In genomic region chr16:24218162-24218849, GRCm38 (mm10) we compare ENCODE assay signal across 11 mouse cellular contexts.
A peak's percentile ranks its signal among the peaks of the same experiment; 100 is the strongest.
DNase-seq lines count a peak whose midpoint lies in the region; ATAC-seq lines count a peak whose summit lies in the region.
"Had no signal": no experiment of that assay in that cellular context is flagged by ENCODE, and none has a peak within 500 bp of the region (broad histone marks: within the 10 kb centered on the region; RNA-seq: fewer than 3 reads in every experiment).

No protein-coding gene starts in this region.

- no peak overlapping the region for H3K4me3 ChIP-seq in embryonic facial prominence, embryonic 13.5 days
- H3K4me3 ChIP-seq in intestine, embryonic 15.5 days (replicated peaks) = no peak overlapping the region
- no peak overlapping the region for H3K4me3 ChIP-seq in neural tube, embryonic 12.5 days
- H3K4me3 ChIP-seq: erythroblast, embryonic 14.5 days had no signal

- H3K27ac ChIP-seq in embryonic facial prominence, embryonic 13.5 days = peak overlapping the region; percentile 2; the same call in 1 of the 2 replicates
- no peak overlapping the region for H3K27ac ChIP-seq in intestine, embryonic 15.5 days
- no peak overlapping the region for H3K27ac ChIP-seq in neural tube, embryonic 12.5 days

- no peaks in the 10 kb centered on the region for H3K36me3 ChIP-seq in embryonic facial prominence, embryonic 13.5 days
- H3K36me3 ChIP-seq in intestine, embryonic 15.5 days = no peaks in the 10 kb centered on the region
- H3K36me3 ChIP-seq in neural tube, embryonic 12.5 days = no peaks in the 10 kb centered on the region

- H3K9me3 ChIP-seq in embryonic facial prominence, embryonic 13.5 days = no peaks in the 10 kb centered on the region
- no peaks in the 10 kb centered on the region for H3K9me3 ChIP-seq in intestine, embryonic 15.5 days
- no peaks in the 10 kb centered on the region for H3K9me3 ChIP-seq in neural tube, embryonic 12.5 days

- H3K4me1 ChIP-seq in embryonic facial prominence, embryonic 13.5 days = peaks cover 7% of the 10 kb centered on the region
- H3K4me1 ChIP-seq in intestine, embryonic 15.5 days (replicated peaks) = peaks cover 7% of the 10 kb centered on the region
- peaks cover 4% of the 10 kb centered on the region; the same call in 1 of the 2 replicates for H3K4me1 ChIP-seq in neural tube, embryonic 12.5 days

- intact Hi-C loops in heart, postnatal 10 days (cut with DNase I) = no loop called here

- WGBS in embryonic facial prominence, embryonic 13.5 days = 14% methylated on average over 14 of the region's 14 CpGs
- 46% methylated on average over 14 of the region's 14 CpGs for WGBS in intestine, embryonic 15.5 days
- WGBS in neural tube, embryonic 12.5 days = 42% methylated on average over 14 of the region's 14 CpGs

- H3K4me2 ChIP-seq in embryonic facial prominence, embryonic 13.5 days = peak overlapping the region; percentile 32
- no peak overlapping the region for H3K4me2 ChIP-seq in intestine, embryonic 15.5 days (replicated peaks)
- no peak overlapping the region for H3K4me2 ChIP-seq in neural tube, embryonic 12.5 days (replicated peaks)

- H3K27me3 ChIP-seq in embryonic facial prominence, embryonic 13.5 days = no peaks in the 10 kb centered on the region
- H3K27me3 ChIP-seq in intestine, embryonic 15.5 days (replicated peaks) = no peaks in the 10 kb centered on the region
- no peaks in the 10 kb centered on the region for H3K27me3 ChIP-seq in neural tube, embryonic 12.5 days (replicated peaks)

- peak; percentile 53 to 69 for DNase-seq in right cerebral cortex, postnatal 10 days (ENCODE audit: low spot score in 2 of 2)
- no peak for DNase-seq in right cerebral cortex, adult 18-20 months
- DNase-seq in heart, postnatal 10 days = no peak
- DNase-seq in kidney, postnatal 14 days = no peak
- DNase-seq in kidney, postnatal 10 days = no peak
- DNase-seq: adrenal gland, postnatal 10 days; kidney, postnatal 36 days had no signal

- H3K9ac ChIP-seq in embryonic facial prominence, embryonic 13.5 days = no peak overlapping the region; the same call in 1 of the 2 replicates
- no peak overlapping the region for H3K9ac ChIP-seq in intestine, embryonic 15.5 days
- H3K9ac ChIP-seq in neural tube, embryonic 12.5 days = no peak overlapping the region

- ATAC-seq in embryonic facial prominence, embryonic 13.5 days (ENCODE audit: insufficient number of reproducible peaks, insufficient read depth, low FRiP score, low TSS enrichment, low read depth) = peak; percentile 48; the same call in 1 of the 2 replicates
- ATAC-seq in intestine, embryonic 15.5 days = peak; percentile 57
- ATAC-seq in neural tube, embryonic 12.5 days (ENCODE audit: low FRiP score, low read depth) = peak; percentile 25; the same call in 1 of the 2 replicates

Comparison
In these comparisons a context has a peak if more than half of its experiments do, and no peak if none do; other contexts are left out.
1. DNase-seq: peak in right cerebral cortex, postnatal 10 days (2 of 2); none in right cerebral cortex, adult 18-20 months (single experiment), heart, postnatal 10 days (0 of 2), kidney, postnatal 14 days (single experiment) and kidney, postnatal 10 days (single experiment).
2. Peak in every context shown above with its lines, with median percentiles within 50 percentile points of each other: ATAC-seq.